Mouse (Mus musculus): ENCODE results near the gene Gm20388. TPM values are rescaled to one million over a fixed set of nuclear protein-coding genes. Genes with fewer than 3 reads are reported as not detected.
"Not testable (repeated sequence)": the region's sequence is repeated elsewhere in the genome, so short reads cannot be mapped to it uniquely, and the experiment has no call there.

Gene Gm20388
- polyA plus RNA-seq, 1 experiment from 2014 or later, result 5.5 TPM

DNA sequence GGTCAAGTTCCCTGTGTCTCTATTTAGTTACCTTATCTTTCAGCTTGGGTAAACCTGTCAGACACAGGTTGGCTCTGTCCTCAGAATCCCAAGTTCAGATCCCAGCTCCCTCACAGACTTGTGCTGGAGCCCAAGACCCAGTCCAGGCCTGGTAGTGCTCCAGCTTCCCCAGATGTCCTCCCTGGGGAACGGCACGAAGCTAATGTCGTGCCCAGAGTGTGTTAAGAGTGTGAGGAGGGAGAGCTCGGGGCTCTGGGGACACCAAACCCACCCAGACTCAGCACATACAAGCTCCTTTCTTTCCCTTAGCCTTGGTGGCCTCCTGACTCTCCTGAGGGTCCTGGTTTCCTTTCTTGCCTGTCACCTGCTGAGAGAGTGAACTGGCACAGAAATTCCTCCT is 1389.4 kb downstream of the Gm20388 start:
- no peaks in the 10 kb centered on the region for H3K27me3 ChIP-seq
- no peak overlapping the region for H3K9ac ChIP-seq
- no peaks in the 10 kb centered on the region for H3K9me3 ChIP-seq
- peak overlapping the region; percentile 82 for H3K27ac ChIP-seq
- no peak for ATAC-seq (ENCODE audit: borderline replicate concordance, extremely low read depth, low FRiP score, low TSS enrichment)
- no peak overlapping the region for H3K4me2 ChIP-seq
- whole genome bisulfite sequencing, result 33% methylated on average over 4 of the region's 4 CpGs
- H3K4me3 ChIP-seq, result no peak overlapping the region
- peaks cover 56% of the 10 kb centered on the region for H3K4me1 ChIP-seq
- no peaks in the 10 kb centered on the region for H3K36me3 ChIP-seq

DNA sequence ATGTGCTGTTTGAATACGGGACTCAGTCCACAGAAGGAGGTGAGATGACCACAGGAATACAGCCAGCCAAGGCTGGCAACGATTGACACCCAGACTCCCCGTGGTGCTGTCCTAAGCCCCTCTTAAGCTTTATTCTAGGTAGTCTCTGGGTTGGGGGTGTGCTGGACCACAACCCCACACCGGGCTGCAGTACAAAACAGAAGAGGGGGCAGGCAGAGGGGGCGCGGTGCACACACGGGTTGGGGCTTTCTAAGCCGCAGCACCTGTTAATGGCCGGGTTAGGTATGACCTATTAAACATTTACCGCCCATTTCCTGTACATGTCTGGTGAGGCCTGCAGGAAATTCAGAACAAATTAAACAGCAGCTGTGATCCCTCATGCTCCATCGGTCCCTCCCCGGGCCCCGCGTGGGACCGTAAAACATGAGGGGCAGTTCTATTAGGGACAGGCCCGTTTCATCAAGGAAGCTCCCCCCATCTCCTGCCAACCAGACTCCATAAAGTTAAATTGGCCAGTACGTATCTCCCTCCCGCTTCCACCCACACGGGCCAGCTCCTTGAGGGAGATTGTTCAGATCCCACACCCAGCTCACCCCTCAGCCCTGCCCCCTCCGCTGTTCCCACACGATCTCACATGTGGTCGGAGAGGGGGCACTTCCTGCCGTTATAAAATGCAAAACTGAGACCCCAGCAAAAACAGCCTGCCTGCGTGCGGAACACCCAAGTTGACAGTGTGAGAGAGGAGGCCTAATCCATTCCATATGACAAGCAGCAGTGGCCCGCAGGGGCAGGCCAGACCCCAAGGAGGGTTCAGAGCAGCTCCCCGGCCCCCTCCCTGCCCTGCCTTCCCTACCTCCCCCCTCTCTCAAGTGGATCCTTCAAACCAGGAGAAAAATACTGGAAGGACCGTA is 1390.1 kb downstream of the Gm20388 start:
- no peaks in the 10 kb centered on the region for H3K27me3 ChIP-seq
- peak overlapping the region; percentile 82 for H3K27ac ChIP-seq
- peaks cover 53% of the 10 kb centered on the region for H3K4me1 ChIP-seq
- H3K36me3 ChIP-seq, result no peaks in the 10 kb centered on the region
- no peak overlapping the region for H3K9ac ChIP-seq
- WGBS, result 11% methylated on average over 28 of the region's 28 CpGs
- ATAC-seq (ENCODE audit: borderline replicate concordance, extremely low read depth, low FRiP score, low TSS enrichment), result peak; percentile 77
- peak overlapping the region; percentile 50 for H3K4me2 ChIP-seq
- H3K4me3 ChIP-seq, result peak overlapping the region; percentile 12; the same call in 1 of the 2 replicates
- no peaks in the 10 kb centered on the region for H3K9me3 ChIP-seq

- Histone ChIP-seq H3K9ac (peak overlapping the region; percentile 17; the same call in 1 of the 2 replicates), H3K36me3 (no peaks in the 10 kb centered on the region), H3K4me1 (peaks cover 46% of the 10 kb centered on the region), H3K27ac (peak overlapping the region; percentile 82), H3K9me3 (no peaks in the 10 kb centered on the region), H3K4me3 (peak overlapping the region; percentile 12; the same call in 1 of the 2 replicates), H3K4me2 (peak overlapping the region; percentile 50), H3K27me3 (no peaks in the 10 kb centered on the region)
- ATAC-seq (ENCODE audit: borderline replicate concordance, extremely low read depth, low FRiP score, low TSS enrichment), result peak; percentile 69
- WGBS, result 6% methylated on average over 15 of the region's 15 CpGs
Measured at GRCm38 (mm10) chr8:121301431-121301830, 1390.8 kb downstream of the Gm20388 start.

- peak overlapping the region; percentile 50 for H3K4me2 ChIP-seq
- no peak for ATAC-seq (ENCODE audit: borderline replicate concordance, extremely low read depth, low FRiP score, low TSS enrichment)
- no peaks in the 10 kb centered on the region for H3K9me3 ChIP-seq
- no peaks in the 10 kb centered on the region for H3K36me3 ChIP-seq
- 42% methylated on average over 10 of the region's 10 CpGs for WGBS
- H3K9ac ChIP-seq, result no peak overlapping the region
- H3K4me1 ChIP-seq, result peaks cover 43% of the 10 kb centered on the region
- no peak overlapping the region for H3K4me3 ChIP-seq
- H3K27me3 ChIP-seq, result no peaks in the 10 kb centered on the region
- H3K27ac ChIP-seq, result peak overlapping the region; percentile 82
Measured at GRCm38 (mm10) chr8:121301978-121302649, 1391.5 kb downstream of the Gm20388 start.

- no peak overlapping the region for H3K27ac ChIP-seq
- no peak overlapping the region for H3K4me2 ChIP-seq
- peaks cover 24% of the 10 kb centered on the region for H3K4me1 ChIP-seq
- no peak for ATAC-seq (ENCODE audit: borderline replicate concordance, extremely low read depth, low FRiP score, low TSS enrichment)
- H3K4me3 ChIP-seq, result no peak overlapping the region
- no peaks in the 10 kb centered on the region for H3K36me3 ChIP-seq
- 60% methylated on average over 7 of the region's 7 CpGs for WGBS
- no peaks in the 10 kb centered on the region for H3K9me3 ChIP-seq
- no peak overlapping the region for H3K9ac ChIP-seq
- H3K27me3 ChIP-seq, result no peaks in the 10 kb centered on the region; the same call in 1 of the 2 replicates
Measured at GRCm38 (mm10) chr8:121307723-121308122, 1397.1 kb downstream of the Gm20388 start.

GRCm38 (mm10) chr8:121310976-121311819 is 1400.6 kb downstream of the Gm20388 start:
- Histone ChIP-seq H3K36me3 (no peaks in the 10 kb centered on the region), H3K27me3 (no peaks in the 10 kb centered on the region; the same call in 1 of the 2 replicates), H3K4me1 (peaks cover 27% of the 10 kb centered on the region), H3K9ac (no peak overlapping the region), H3K4me3 (no peak overlapping the region), H3K4me2 (peak overlapping the region; percentile 24; the same call in 1 of the 2 replicates), H3K9me3 (no peaks in the 10 kb centered on the region), H3K27ac (no peak overlapping the region)
- ATAC-seq (ENCODE audit: borderline replicate concordance, extremely low read depth, low FRiP score, low TSS enrichment), result no peak
- 20% methylated on average over 25 of the region's 25 CpGs for WGBS

GRCm38 (mm10) chr8:121313458-121313857 is 1402.8 kb downstream of the Gm20388 start:
- H3K4me3 ChIP-seq, result no peak overlapping the region
- 44% methylated on average over 6 of the region's 6 CpGs for WGBS
- H3K4me2 ChIP-seq, result no peak overlapping the region
- H3K4me1 ChIP-seq, result peaks cover 21% of the 10 kb centered on the region
- H3K27me3 ChIP-seq, result no peaks in the 10 kb centered on the region
- no peak overlapping the region for H3K9ac ChIP-seq
- H3K27ac ChIP-seq, result no peak overlapping the region
- no peak for ATAC-seq (ENCODE audit: borderline replicate concordance, extremely low read depth, low FRiP score, low TSS enrichment)
- no peaks in the 10 kb centered on the region for H3K36me3 ChIP-seq
- no peaks in the 10 kb centered on the region for H3K9me3 ChIP-seq

DNA sequence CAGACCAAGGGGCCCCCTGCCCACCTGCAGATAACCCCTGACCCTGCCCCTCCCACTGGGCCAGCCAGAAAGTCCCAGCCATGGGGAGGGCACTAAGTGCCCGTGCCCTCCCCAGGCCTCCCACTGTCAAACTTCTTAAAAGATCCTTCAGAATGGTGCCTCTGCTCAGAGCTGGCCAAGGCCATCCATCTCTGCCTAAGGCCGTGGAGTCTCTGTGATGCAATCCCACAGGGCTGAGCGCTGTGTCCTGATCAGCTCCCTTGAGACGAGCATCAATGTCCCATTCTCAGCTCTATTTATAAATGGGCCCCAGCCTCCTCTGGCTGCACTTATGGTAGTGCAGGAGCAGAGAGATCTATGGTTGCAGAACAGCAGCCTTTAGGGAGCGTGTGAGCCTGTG is 1403.4 kb downstream of the Gm20388 start:
- H3K9me3 ChIP-seq, result no peaks in the 10 kb centered on the region
- no peak overlapping the region for H3K4me3 ChIP-seq
- H3K36me3 ChIP-seq, result no peaks in the 10 kb centered on the region
- peaks cover 21% of the 10 kb centered on the region for H3K4me1 ChIP-seq
- no peak overlapping the region for H3K4me2 ChIP-seq
- WGBS, result 60% methylated on average over 5 of the region's 5 CpGs
- H3K27ac ChIP-seq, result no peak overlapping the region
- H3K27me3 ChIP-seq, result no peaks in the 10 kb centered on the region
- no peak for ATAC-seq (ENCODE audit: borderline replicate concordance, extremely low read depth, low FRiP score, low TSS enrichment)
- no peak overlapping the region for H3K9ac ChIP-seq

DNA sequence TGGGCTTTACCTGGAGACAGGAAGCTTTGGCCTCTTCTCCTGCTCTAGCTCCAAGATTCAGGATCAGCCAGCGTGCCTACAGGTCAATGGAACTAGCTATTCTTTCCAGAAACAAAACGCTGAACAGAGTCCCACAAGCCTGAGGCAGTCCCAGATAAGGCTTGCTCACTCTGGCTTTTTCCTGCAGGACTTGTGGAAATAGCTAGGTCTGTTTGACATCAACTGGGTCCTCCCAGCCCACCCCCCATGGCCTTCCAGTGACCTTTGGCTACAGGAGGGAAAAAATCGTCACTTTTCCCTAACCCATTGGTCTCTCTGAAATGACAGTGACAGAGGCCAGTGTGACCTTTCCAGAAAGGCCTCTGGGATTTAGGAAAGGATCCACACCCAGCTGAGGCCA is 1404.9 kb downstream of the Gm20388 start:
- Histone ChIP-seq H3K4me2 (no peak overlapping the region), H3K9ac (0 out of 2 replicates have a peak overlapping the region, but pooled peaks have one; percentile 30), H3K36me3 (no peaks in the 10 kb centered on the region), H3K4me1 (peaks cover 21% of the 10 kb centered on the region), H3K4me3 (no peak overlapping the region), H3K27me3 (no peaks in the 10 kb centered on the region), H3K27ac (0 out of 2 replicates have a peak overlapping the region, but pooled peaks have one; percentile 15), H3K9me3 (no peaks in the 10 kb centered on the region)
- ATAC-seq (ENCODE audit: borderline replicate concordance, extremely low read depth, low FRiP score, low TSS enrichment), result no peak
- WGBS, result 29% methylated on average over 3 of the region's 3 CpGs

GRCm38 (mm10) chr8:121316009-121316408 is 1405.4 kb downstream of the Gm20388 start:
- 10% methylated on average over 18 of the region's 18 CpGs for WGBS
- 0 out of 2 replicates have a peak overlapping the region, but pooled peaks have one; percentile 15 for H3K27ac ChIP-seq
- ATAC-seq (ENCODE audit: borderline replicate concordance, extremely low read depth, low FRiP score, low TSS enrichment), result no peak
- H3K9ac ChIP-seq, result 0 out of 2 replicates have a peak overlapping the region, but pooled peaks have one; percentile 30
- no peaks in the 10 kb centered on the region for H3K27me3 ChIP-seq
- peaks cover 17% of the 10 kb centered on the region for H3K4me1 ChIP-seq
- no peak overlapping the region for H3K4me3 ChIP-seq
- H3K4me2 ChIP-seq, result no peak overlapping the region
- no peaks in the 10 kb centered on the region for H3K36me3 ChIP-seq
- no peaks in the 10 kb centered on the region for H3K9me3 ChIP-seq

DNA sequence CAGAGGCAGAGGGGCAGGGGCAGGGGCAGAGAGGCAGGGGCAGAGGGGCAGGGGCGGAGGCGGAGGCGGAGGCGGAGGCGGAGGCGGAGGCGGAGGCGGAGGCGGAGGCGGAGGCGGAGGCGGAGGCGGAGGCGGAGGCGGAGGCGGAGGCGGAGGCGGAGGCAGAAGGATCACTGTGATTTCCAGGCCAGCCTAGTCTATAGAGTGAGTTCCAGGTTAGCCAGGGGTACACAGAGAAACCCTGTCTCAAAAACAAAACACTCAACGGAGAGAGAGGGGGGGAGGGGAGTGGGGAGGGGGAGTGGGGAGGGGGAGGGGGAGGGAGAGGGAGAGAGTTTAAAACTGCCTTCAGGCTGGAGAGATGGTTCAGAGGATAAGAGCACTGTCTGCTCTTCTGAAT is 1408.1 kb downstream of the Gm20388 start:
- ATAC-seq (ENCODE audit: borderline replicate concordance, extremely low read depth, low FRiP score, low TSS enrichment); H3K9ac ChIP-seq; H3K36me3 ChIP-seq; H3K4me2 ChIP-seq; H3K27me3 ChIP-seq; H3K27ac ChIP-seq; H3K4me3 ChIP-seq; H3K9me3 ChIP-seq: not testable (repeated sequence)
- no CpG with 5 or more reads among the region's 19 CpGs for WGBS
- H3K4me1 ChIP-seq, result peaks cover 12% of the 10 kb centered on the region

All from lung, embryonic 15.5 days (tissue).